Mouse (Mus musculus) lung, postnatal 36 days (tissue): ENCODE measurements around the gene Tpx2.

Source experiments
- DNase-seq: peaks from one replicate; pipeline ENCODE4 v3.0.0; 2022; ENCODE audit warnings: mixed read lengths

Gene Tpx2

DNA sequence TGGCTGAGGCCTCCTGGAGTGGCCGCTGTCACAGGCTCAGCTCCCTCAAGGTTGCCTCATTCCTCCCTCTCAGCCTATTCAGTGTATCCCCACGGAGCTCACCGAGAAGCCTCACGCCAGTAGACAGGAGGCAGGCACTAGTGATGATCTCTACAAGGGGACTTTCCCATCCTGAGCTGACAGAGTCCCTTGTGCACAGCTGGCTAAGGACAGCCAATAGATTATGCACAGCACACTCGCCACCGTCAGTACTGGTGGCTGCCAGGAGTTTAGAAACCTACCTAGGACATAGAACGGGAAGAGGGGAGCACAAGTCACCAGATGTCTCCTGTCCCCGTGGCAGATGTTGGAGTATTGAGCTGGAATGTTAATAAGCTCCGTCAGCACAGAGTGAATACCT lies 69.9 kb downstream of the Tpx2 start:
- DNase-seq = no peak

DNA sequence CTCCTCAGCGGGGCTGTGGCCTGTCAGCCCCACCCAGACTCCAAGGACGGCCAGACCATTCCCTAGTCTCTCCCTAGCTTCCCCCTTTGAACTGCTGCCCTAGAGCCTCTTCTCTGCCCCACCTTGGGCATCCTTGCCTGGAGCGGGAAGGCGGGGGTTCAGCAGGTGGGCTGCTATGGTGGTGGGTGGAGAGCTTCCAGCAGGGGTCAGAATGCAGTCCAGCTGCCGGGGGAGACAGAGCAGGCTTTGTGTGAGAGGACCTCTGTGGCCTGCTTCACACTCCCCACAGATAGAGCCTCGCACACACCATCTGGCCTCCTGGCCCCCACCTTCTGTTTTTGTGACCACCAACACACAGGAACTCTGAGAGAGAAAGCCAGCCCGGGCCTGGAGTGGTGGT lies 74.6 kb downstream of the Tpx2 start:
- DNase-seq = no peak

- DNase-seq = no peak
These were observed 75.9 kb downstream of the Tpx2 start for GRCm38 (mm10) chr2:152923621-152924020.

DNA sequence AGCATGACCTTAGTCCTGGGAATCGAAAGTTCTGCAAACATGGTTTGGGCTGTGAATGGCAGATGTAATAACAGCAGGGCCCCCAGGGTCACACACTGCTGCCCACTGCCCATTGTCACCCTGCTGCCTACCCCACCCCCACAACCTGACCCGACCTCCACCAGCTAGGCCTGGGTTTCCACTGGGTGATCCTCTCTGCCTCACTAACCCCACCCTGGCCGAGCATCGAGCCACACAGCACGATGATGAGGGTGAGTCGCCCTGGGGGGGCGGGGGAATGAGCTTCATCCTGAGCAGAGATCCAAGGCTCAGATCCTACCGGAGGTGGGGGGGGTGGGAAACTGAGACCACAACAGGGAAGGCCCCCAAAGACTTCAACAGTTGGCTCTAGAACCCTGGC lies 76.4 kb downstream of the Tpx2 start:
- DNase-seq = no peak

GRCm38 (mm10) chr2:152924543-152924942 lies 76.8 kb downstream of the Tpx2 start:
- no peak for DNase-seq

- peak; percentile 56 for DNase-seq
These were observed 77.6 kb downstream of the Tpx2 start for GRCm38 (mm10) chr2:152925189-152925872.

- no peak for DNase-seq
These were observed 79.1 kb downstream of the Tpx2 start for GRCm38 (mm10) chr2:152926896-152927295.

DNA sequence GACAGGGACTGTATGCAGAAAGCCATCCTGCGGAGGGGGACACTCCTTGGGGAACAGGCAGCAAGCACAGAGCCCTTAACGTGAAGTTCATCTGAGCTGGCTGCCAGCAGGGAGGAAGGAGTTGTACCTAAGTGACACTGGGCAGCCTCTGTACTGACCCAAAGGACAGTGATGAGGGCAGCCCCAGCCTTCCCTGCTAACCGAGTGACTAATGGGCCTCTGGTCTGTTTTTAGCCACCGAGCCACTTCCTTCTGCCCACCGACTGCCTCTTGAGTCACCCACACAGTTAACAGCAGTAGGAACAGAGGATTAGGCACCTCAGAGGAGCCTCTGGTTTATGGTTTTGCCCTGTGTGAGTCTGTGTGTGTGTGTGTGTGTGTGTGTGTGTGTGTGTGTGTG lies 79.6 kb downstream of the Tpx2 start:
- peak; percentile 24 for DNase-seq

GRCm38 (mm10) chr2:152928219-152928987 lies 80.6 kb downstream of the Tpx2 start:
- DNase-seq = peak; percentile 25

DNA sequence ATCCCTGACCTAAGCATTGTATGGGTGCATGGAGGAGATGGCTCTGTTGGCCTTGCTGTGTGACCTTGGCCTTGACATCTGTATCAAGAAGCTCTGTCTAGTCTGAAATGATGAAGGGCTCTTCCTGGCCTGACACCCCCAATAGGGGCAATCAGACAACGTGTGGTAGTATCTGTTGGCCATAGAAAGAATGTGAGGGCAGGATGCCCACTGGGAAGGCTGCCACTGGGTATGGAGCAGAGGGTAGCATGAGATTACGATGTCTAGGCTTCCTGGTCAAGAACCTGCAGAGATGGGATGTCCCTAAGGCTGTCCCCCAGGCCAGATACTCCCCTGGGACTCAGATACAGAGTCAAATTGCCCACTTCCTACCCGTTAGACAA lies 81.2 kb downstream of the Tpx2 start:
- no peak for DNase-seq

DNA sequence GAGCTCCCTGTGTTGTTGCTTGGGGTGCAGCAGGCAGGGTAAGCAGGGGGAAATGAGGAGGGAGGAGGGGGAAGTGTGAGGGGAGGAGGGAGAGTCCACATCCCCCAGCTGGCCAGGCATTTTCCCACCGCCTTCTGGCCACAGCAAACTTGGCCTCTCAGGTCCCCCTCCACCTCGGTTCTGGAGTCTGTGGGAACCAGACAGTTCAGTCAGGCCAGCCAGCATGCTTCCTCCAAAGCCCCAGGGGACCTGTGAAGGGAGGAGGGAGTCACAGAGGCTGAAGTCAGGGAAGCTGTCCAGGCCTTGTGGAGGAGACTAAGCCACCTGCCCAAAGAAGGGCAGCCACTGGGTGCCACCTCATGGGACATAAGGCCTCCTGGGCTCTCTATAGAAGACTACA lies 82.5 kb downstream of the Tpx2 start:
- DNase-seq = no peak

DNA sequence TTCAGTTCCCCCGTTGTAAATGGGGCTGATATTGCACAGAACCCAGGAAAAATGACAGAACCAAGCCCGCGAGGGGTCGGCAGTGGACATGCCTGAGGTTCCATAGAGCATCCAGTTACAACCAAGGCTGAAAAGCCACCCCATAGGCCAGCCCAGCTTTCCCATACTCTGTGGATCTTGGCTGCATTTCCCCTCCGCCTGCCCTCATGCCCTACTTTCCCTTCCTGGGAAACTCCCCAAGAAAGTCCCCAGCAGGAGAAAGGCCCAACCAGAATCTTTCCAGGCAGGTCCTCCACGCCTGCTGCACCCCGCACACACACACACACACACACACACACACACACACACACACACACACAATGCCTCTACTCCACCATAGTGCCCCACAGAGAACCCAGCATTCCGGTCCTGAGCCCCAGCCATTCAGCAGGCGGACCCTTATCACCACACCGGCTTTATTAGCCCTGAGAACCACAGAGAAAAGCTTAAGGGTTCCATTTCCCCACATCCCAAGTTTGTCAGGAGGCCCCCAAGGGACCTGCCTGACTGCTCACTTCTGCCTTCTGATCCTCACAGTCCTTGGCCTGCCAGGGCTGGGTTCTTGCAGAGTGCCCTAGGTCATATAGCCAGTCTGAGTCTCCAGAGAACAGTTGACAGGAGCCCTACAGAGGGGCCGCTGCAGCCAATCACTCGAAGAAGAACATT lies 83.8 kb downstream of the Tpx2 start:
- DNase-seq = no peak

DNA sequence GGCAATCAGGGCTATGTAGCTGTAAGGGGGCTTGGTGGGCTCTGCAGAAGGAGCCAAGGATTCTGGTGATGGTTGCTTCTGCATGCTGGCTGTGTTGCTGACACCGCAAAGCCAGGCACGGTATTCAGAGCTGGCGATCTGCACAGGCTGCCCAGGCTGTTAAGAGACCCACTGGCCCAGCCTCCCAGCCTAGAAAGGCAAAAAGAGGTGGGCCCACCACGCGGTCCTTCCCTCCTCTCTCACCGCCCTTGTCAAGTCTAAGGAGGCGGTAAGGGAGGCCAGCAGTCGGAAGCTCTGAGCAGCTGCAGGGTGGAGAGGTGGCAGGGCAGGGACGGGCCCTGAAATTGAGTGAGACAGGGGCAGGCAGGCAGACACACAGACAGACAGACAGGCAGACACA lies 85.3 kb downstream of the Tpx2 start, which contains the start of gene Foxs1:
Foxs1 (minus strand) TSS at position 161 of the 400 bp plus-strand sequence.
- DNase-seq = peak; percentile 41

GRCm38 (mm10) chr2:152933614-152934013 lies 85.8 kb downstream of the Tpx2 start:
- peak; percentile 48 for DNase-seq

DNA sequence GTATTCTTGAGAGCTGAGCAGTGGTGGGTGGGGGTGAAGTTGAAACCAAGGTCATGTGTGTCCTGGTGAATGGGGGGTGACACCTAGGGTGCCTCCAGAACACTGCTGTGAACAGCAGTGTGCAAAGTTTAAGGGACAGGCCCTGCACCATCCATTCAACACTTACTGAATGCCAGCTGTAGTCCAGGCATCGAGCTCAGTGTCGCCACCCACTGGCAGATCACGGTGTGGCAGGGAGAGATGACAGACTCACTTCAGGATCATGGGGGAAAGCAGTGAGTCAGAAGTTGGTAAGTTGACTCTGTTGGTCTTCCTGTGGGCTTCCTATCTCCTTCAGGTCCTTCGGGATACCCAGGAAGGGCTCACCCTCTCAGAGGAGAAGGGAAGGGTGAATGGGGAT lies 92.1 kb downstream of the Tpx2 start:
- DNase-seq = peak; percentile 65

- no peak for DNase-seq
These were observed 93.3 kb downstream of the Tpx2 start for GRCm38 (mm10) chr2:152941106-152941505.

- DNase-seq = no peak
These were observed 94.0 kb downstream of the Tpx2 start for GRCm38 (mm10) chr2:152941776-152942175.

GRCm38 (mm10) chr2:152942898-152943515 lies 95.2 kb downstream of the Tpx2 start:
- no peak for DNase-seq

GRCm38 (mm10) chr2:152943568-152943967 lies 95.8 kb downstream of the Tpx2 start:
- no peak for DNase-seq

DNA sequence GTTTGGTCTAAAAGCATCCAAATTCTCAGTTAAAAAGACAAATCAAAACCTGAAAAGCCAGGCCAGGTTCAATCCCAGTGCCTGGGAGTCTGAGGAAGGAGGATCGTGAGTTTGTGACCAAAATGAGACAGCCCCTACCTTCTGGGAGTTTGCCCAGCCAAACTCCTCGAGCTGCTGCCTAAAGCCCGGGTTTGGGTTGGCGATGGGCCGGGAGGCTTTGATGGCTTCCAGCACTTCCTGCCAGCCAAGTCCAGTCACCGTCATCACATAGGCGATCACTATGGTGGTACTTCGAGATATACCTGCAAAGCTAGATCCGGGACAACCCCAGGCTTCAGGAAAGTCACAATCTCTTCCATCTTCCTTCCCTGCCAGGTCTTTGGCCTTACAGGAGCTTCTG lies 96.2 kb downstream of the Tpx2 start:
- no peak for DNase-seq
